Mouse (Mus musculus) MEL (cell line): ENCODE data around the gene Hspa12b. TPM values are rescaled to one million over a fixed set of nuclear protein-coding genes. Genes with fewer than 3 reads are reported as not detected.

Experiments
- DNase-seq: peaks from one replicate; pipeline ENCODE4 v3.0.0; 2011; ENCODE audit warnings: low read depth, low spot score
- H3K27ac ChIP-seq: 2 replicates; pipeline ENCODE4 v1.5.1; 2012; ENCODE audit warnings: low read depth, mild to moderate bottlenecking, control low read depth, low read length, moderate library complexity; ENCODE audit not compliant: control insufficient read depth
- H3K27me3 ChIP-seq, 2 experiments: fragments of 150-350 bp in 1 of 2; sonication (generic) in 1 of 2; 2 replicates each; pipeline ENCODE4 v1.6.1; 2012; ENCODE audit warnings: low read length in 2 of 2, mild to moderate bottlenecking in 2 of 2, improper control_type of control experiment in 1 of 2, moderate library complexity in 1 of 2; ENCODE audit not compliant: insufficient read depth in 2 of 2, control insufficient read depth in 1 of 2
- H3K36me3 ChIP-seq, 2 experiments: 2 replicates each; pipeline ENCODE4 v1.6.1; 2012 to 2014; ENCODE audit warnings: low read length in 2 of 2, improper control_type of control experiment in 1 of 2, inconsistent platforms in 1 of 2, mild to moderate bottlenecking in 1 of 2; ENCODE audit not compliant: insufficient read depth in 2 of 2, control insufficient read depth in 1 of 2
- H3K4me1 ChIP-seq, 2 experiments: fragments of 150-350 bp in 1 of 2; sonication (generic) in 1 of 2; 2 replicates each; pipeline ENCODE4 v1.6.1; 2012; ENCODE audit warnings: low read length in 2 of 2, improper control_type of control experiment in 1 of 2, mild to moderate bottlenecking in 1 of 2; ENCODE audit not compliant: insufficient read depth in 2 of 2, control insufficient read depth in 1 of 2
- H3K4me3 ChIP-seq, 2 experiments: fragments of 150-350 bp in 1 of 2; sonication (generic) in 1 of 2; 2 replicates each; pipeline ENCODE4 v1.5.1; 2012; ENCODE audit warnings: low read depth in 2 of 2, low read length in 2 of 2, mild to moderate bottlenecking in 2 of 2, moderate library complexity in 2 of 2, control low read depth in 1 of 2, improper control_type of control experiment in 1 of 2; ENCODE audit not compliant: control insufficient read depth in 1 of 2, insufficient read depth in 1 of 2
- H3K79me2 ChIP-seq: 2 replicates; pipeline ENCODE4 v1.6.1; 2012; ENCODE audit warnings: mild to moderate bottlenecking, low read length, moderate library complexity; ENCODE audit not compliant: control insufficient read depth, poor library complexity, insufficient read depth
- H3K9ac ChIP-seq: 2 replicates; pipeline ENCODE4 v1.6.1; 2012; ENCODE audit warnings: low read depth, mild to moderate bottlenecking, control low read depth, low read length, moderate library complexity; ENCODE audit not compliant: control insufficient read depth, poor library complexity, severe bottlenecking
- H3K9me3 ChIP-seq: fragments of 150-350 bp; sonication (generic); replicated peaks from 2 replicates; pipeline ENCODE4 v1.6.1; 2012; ENCODE audit warnings: mild to moderate bottlenecking, low read length, improper control_type of control experiment, moderate library complexity; ENCODE audit not compliant: insufficient read depth
- BHLHE40 ChIP-seq: IDR thresholded peaks from 2 replicates; pipeline ENCODE4 v1.6.1; 2012; ENCODE audit warnings: low read depth, mild to moderate bottlenecking, inconsistent platforms, low read length, improper control_type of control experiment, borderline replicate concordance
- CHD1 ChIP-seq: IDR thresholded peaks from 2 replicates; pipeline ENCODE4 v1.6.1; 2012; ENCODE audit warnings: low read depth, mild to moderate bottlenecking, inconsistent platforms, low read length, improper control_type of control experiment
- CHD2 ChIP-seq: IDR thresholded peaks from 2 replicates; pipeline ENCODE4 v1.6.1; 2011; ENCODE audit warnings: low read length, improper control_type of control experiment
- CTCF ChIP-seq, 3 experiments: IDR thresholded peaks in 2 of 3; conservative IDR thresholded peaks in 1 of 3; 2 replicates each; pipeline ENCODE4 v1.5.1; 2011 to 2012; ENCODE audit warnings: low read length in 3 of 3, low read depth in 2 of 3, mild to moderate bottlenecking in 2 of 3, improper control_type of control experiment in 1 of 3, inconsistent platforms in 1 of 3, mixed read lengths in 1 of 3, moderate library complexity in 1 of 3; ENCODE audit not compliant: control insufficient read depth in 1 of 3, insufficient read depth in 1 of 3, poor library complexity in 1 of 3, severe bottlenecking in 1 of 3
- EP300 ChIP-seq, 2 experiments: IDR thresholded peaks; 2 replicates each; pipeline ENCODE4 v1.6.1; 2011; ENCODE audit warnings: improper control_type of control experiment in 2 of 2, low read length in 2 of 2, low read depth in 1 of 2, mild to moderate bottlenecking in 1 of 2
- ETS1 ChIP-seq: IDR thresholded peaks from 2 replicates; pipeline ENCODE4 v1.6.1; 2012; ENCODE audit warnings: low read depth, mild to moderate bottlenecking, inconsistent platforms, low read length, improper control_type of control experiment, moderate library complexity
- GABPA ChIP-seq: IDR thresholded peaks from 2 replicates; pipeline ENCODE4 v1.6.1; 2012; ENCODE audit warnings: low read depth, mild to moderate bottlenecking, inconsistent platforms, low read length, improper control_type of control experiment, moderate library complexity
- GATA1 ChIP-seq: IDR thresholded peaks from 2 replicates; pipeline ENCODE4 v1.6.1; 2011; ENCODE audit warnings: low read depth, low read length, improper control_type of control experiment
- JUND ChIP-seq: IDR thresholded peaks from 2 replicates; pipeline ENCODE4 v1.6.1; 2011; ENCODE audit warnings: low read depth, mild to moderate bottlenecking, improper control_type of control experiment, low read length
- KAT2A ChIP-seq: conservative IDR thresholded peaks from 2 replicates; pipeline ENCODE4 v1.6.1; 2012; ENCODE audit warnings: low read depth, low read length, improper control_type of control experiment, inconsistent platforms
- MAFK ChIP-seq: IDR thresholded peaks from 2 replicates; pipeline ENCODE4 v1.6.1; 2011; ENCODE audit warnings: low read depth, mild to moderate bottlenecking, low read length, improper control_type of control experiment, borderline replicate concordance
- MAX ChIP-seq: IDR thresholded peaks from 2 replicates; pipeline ENCODE4 v1.6.1; 2011; ENCODE audit warnings: low read length, improper control_type of control experiment
- MAZ ChIP-seq: IDR thresholded peaks from 2 replicates; pipeline ENCODE4 v1.6.1; 2012; ENCODE audit warnings: low read depth, mild to moderate bottlenecking, inconsistent platforms, low read length, improper control_type of control experiment
- MYB ChIP-seq: IDR thresholded peaks from 2 replicates; pipeline ENCODE4 v1.6.1; 2011; ENCODE audit warnings: mild to moderate bottlenecking, low read depth, low read length, improper control_type of control experiment
- MYC ChIP-seq: IDR thresholded peaks from 2 replicates; pipeline ENCODE4 v1.6.1; 2011; ENCODE audit warnings: low read depth, mild to moderate bottlenecking, low read length, improper control_type of control experiment, moderate library complexity
- NELFE ChIP-seq: IDR thresholded peaks from 2 replicates; pipeline ENCODE4 v1.6.1; 2011; ENCODE audit warnings: low read depth, low read length, improper control_type of control experiment
- NRF1 ChIP-seq: IDR thresholded peaks from 2 replicates; pipeline ENCODE4 v1.6.1; 2014; ENCODE audit warnings: low read depth, mild to moderate bottlenecking, inconsistent platforms, low read length, improper control_type of control experiment, moderate library complexity; ENCODE audit not compliant: poor library complexity, insufficient read depth, severe bottlenecking
- POLR2AphosphoS2 ChIP-seq: IDR thresholded peaks from 2 replicates; pipeline ENCODE4 v1.6.1; 2011; ENCODE audit warnings: low read length, improper control_type of control experiment
- RCOR1 ChIP-seq: IDR thresholded peaks from 2 replicates; pipeline ENCODE4 v1.6.1; 2012; ENCODE audit warnings: low read depth, mild to moderate bottlenecking, inconsistent platforms, low read length, improper control_type of control experiment
- SIN3A ChIP-seq: IDR thresholded peaks from 2 replicates; pipeline ENCODE4 v1.6.1; 2012; ENCODE audit warnings: low read length, improper control_type of control experiment, inconsistent platforms
- TAL1 ChIP-seq: IDR thresholded peaks from 2 replicates; pipeline ENCODE4 v1.6.1; 2012; ENCODE audit warnings: mild to moderate bottlenecking, inconsistent platforms, low read length, moderate library complexity, mixed read lengths
- TCF12 ChIP-seq: IDR thresholded peaks from 2 replicates; pipeline ENCODE4 v1.6.1; 2014; ENCODE audit warnings: low read depth, mild to moderate bottlenecking, inconsistent platforms, low read length, improper control_type of control experiment, moderate library complexity
- UBTF ChIP-seq: IDR thresholded peaks from 2 replicates; pipeline ENCODE4 v1.6.1; 2012; ENCODE audit warnings: low read depth, mild to moderate bottlenecking, inconsistent platforms, low read length, improper control_type of control experiment, moderate library complexity, borderline replicate concordance; ENCODE audit not compliant: insufficient read depth
- USF1 ChIP-seq: IDR thresholded peaks from 2 replicates; pipeline ENCODE4 v1.6.1; 2014; ENCODE audit warnings: low read depth, mild to moderate bottlenecking, inconsistent platforms, low read length, improper control_type of control experiment, moderate library complexity
- USF2 ChIP-seq, 2 experiments: IDR thresholded peaks; 2 replicates each; pipeline ENCODE4 v1.6.1; 2011 to 2012; ENCODE audit warnings: improper control_type of control experiment in 2 of 2, low read length in 2 of 2, borderline replicate concordance in 1 of 2, inconsistent platforms in 1 of 2, low read depth in 1 of 2, mild to moderate bottlenecking in 1 of 2; ENCODE audit not compliant: insufficient read depth in 1 of 2
- ZMIZ1 ChIP-seq: IDR thresholded peaks from 2 replicates; pipeline ENCODE4 v1.6.1; 2012; ENCODE audit warnings: low read depth, mild to moderate bottlenecking, inconsistent platforms, low read length, improper control_type of control experiment, moderate library complexity
- ZNF384 ChIP-seq: IDR thresholded peaks from 2 replicates; pipeline ENCODE4 v1.6.1; 2012; ENCODE audit warnings: low read depth, mild to moderate bottlenecking, inconsistent platforms, low read length, improper control_type of control experiment
- polyA plus RNA-seq, 2 experiments: library from polyadenylated mRNA; stranded (reverse) in 1 of 2; unstranded in 1 of 2; fragments of >175 nt in 1 of 2; fragments of >200 nt in 1 of 2; gene quantifications; 2 replicates each; pipeline versions ENCODE4 v1.2.1 to v1.2.4; 2012; ENCODE audit warnings: low replicate concordance in 2 of 2, low read depth in 1 of 2; ENCODE audit not compliant: insufficient read length in 2 of 2, insufficient read depth in 1 of 2, missing spikeins in 1 of 2
- total RNA-seq: library from RNA; depleted of rRNA; stranded (reverse); fragments of 300-350 nt; gene quantifications from 2 replicates; pipeline ENCODE4 v1.2.3, GENCODE M21; 2012

Gene Hspa12b
- total and polyA plus RNA-seq, 3 experiments = 0.04 to 1.2 TPM; not detected in 1

DNA sequence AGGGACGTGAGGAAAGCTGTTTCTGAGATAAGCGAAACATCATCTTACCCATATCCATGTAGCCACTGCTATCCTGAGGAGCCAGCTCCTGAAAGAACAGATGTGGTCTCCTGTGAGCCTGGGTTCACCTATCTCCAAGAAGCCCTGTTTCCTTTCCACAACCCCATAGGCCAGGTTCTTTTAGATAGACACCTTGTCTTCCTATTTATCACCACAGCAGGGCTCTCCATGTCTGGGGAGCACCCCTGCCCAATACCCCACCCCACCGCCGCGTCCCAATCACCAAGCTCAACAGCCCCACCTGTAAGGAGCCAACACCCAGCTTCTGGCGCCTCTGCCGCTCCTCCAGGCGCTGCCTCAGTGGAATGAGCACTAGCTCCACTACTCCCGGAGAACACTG, 45.2 kb downstream of the Hspa12b start:
- peaks cover 3 to 32% of the 10 kb centered on the region in 2 experiments; a peak in 3 of 4 replicates for H3K4me1 ChIP-seq
- peak; percentile 48 for DNase-seq
- no peak for TF ChIP-seq ZMIZ1
- no peak for TF ChIP-seq MAFK
- TF ChIP-seq NELFE = no peak
- peak; percentile 74 for TF ChIP-seq TAL1
- no peak for TF ChIP-seq KAT2A
- TF ChIP-seq NRF1 = no peak
- TF ChIP-seq CTCF (IDR thresholded peaks at IDR 0.05 in 2 of 3, conservative IDR thresholded peaks at IDR 0.05 in 1 of 3; ENCODE audit: control insufficient read depth in 1 of 3, insufficient read depth in 1 of 3, low read depth in 2 of 3, low read length in 3 of 3, poor library complexity in 1 of 3, severe bottlenecking in 1 of 3) = no peak
- 0 out of 2 replicates have a peak, but pooled peaks have one; percentile 11 for TF ChIP-seq SIN3A
- no peak for TF ChIP-seq JUND
- no peak for TF ChIP-seq MYB
- TF ChIP-seq BHLHE40 = peak; percentile 34; the same call in 1 of the 2 replicates
- no peak for TF ChIP-seq MAX
- no peak for TF ChIP-seq USF2 (IDR thresholded peaks at IDR 0.05; ENCODE audit: borderline replicate concordance in 1 of 2, insufficient read depth in 1 of 2, low read depth in 1 of 2, low read length in 2 of 2)
- TF ChIP-seq ETS1 = 0 out of 2 replicates have a peak, but pooled peaks have one; percentile 36
- no peak for TF ChIP-seq CHD1
- no peak for TF ChIP-seq ZNF384
- peak; percentile 29 to 75; a peak in 2 of 4 replicates for TF ChIP-seq EP300 (IDR thresholded peaks at IDR 0.05; ENCODE audit: low read depth in 1 of 2, low read length in 2 of 2)
- no peak for TF ChIP-seq UBTF
- no peak for TF ChIP-seq POLR2AphosphoS2
- no peak for TF ChIP-seq USF1
- no peak for TF ChIP-seq CHD2
- TF ChIP-seq MYC = no peak
- TF ChIP-seq TCF12 = peak; percentile 86
- no peak; the same call in 1 of the 2 replicates for TF ChIP-seq RCOR1
- TF ChIP-seq GATA1 = peak; percentile 53; the same call in 1 of the 2 replicates
- no peak for TF ChIP-seq MAZ
- TF ChIP-seq GABPA = no peak
- no peaks in the 10 kb centered on the region for H3K27me3 ChIP-seq
- no peak overlapping the region for H3K9ac ChIP-seq
- no peak overlapping the region for H3K27ac ChIP-seq
- no peaks in the 10 kb centered on the region; the same call in 1 of the 2 replicates for H3K79me2 ChIP-seq
- peak overlapping the region; percentile 51 to 67 for H3K4me3 ChIP-seq
- no peaks in the 10 kb centered on the region for H3K9me3 ChIP-seq
- peaks cover 0 to 11% of the 10 kb centered on the region in 2 experiments; a peak in 2 of 4 replicates for H3K36me3 ChIP-seq
